Mouse (Mus musculus): ENCODE results near the gene Tekt1. TPM values are rescaled to one million over a fixed set of nuclear protein-coding genes. Genes with fewer than 3 reads are reported as not detected.

The Tekt1 gene
- polyA plus RNA-seq, 1 experiment from 2014 or later: 8.4 TPM

DNA sequence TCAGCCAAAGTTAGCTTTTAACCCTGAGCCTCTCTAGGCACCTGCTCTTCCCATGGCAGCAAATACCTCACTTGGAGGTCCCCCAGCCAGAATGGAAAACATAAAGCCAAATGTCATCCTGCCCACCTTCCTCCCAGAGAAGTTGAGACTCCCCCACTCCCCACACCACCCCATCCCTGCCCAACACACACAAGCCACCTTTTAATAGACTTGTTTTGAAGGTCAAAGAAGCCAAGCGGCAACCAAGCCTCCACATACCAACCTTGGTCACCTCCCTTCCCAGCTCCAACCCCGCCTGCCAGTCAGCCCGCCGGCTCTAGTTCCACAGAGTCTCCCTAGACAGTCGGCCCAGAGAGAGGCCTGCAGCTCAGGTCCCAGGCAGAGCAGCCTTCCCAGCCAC lies 39.8 kb upstream of the Tekt1 start:
- Histone ChIP-seq H3K4me1 (replicated peaks) (no peaks in the 10 kb centered on the region), H3K36me3 (no peaks in the 10 kb centered on the region), H3K9ac (no peak overlapping the region), H3K9me3 (no peaks in the 10 kb centered on the region), H3K4me2 (no peak overlapping the region), H3K4me3 (no peak overlapping the region), H3K27me3 (no peaks in the 10 kb centered on the region), H3K27ac (replicated peaks) (no peak overlapping the region)
- no peak for ATAC-seq (ENCODE audit: low FRiP score, low read depth)
- 81% methylated on average over 5 of the region's 5 CpGs for WGBS

DNA sequence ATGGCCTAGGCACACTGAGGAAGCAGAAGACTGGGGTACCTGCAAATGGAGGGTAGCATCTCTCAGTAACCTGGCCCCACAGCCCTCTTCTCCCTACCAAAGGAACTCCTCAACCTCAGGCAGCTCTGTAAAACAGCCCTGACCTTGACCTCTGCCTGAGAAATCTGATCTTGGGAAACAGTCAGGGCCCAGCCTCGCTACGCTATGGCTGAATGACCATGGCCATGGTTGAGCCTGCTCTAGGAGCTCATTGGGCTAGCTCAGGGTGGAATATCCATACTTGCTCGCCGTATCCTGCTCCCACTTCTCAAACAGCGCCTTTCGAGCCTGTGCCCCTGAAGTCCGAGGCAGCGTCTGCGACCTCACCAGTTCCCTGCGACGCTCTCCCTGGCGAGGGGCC lies 38.8 kb upstream of the Tekt1 start:
- ATAC-seq (ENCODE audit: low FRiP score, low read depth): no peak
- Histone ChIP-seq H3K27me3 (no peaks in the 10 kb centered on the region), H3K9me3 (no peaks in the 10 kb centered on the region), H3K36me3 (no peaks in the 10 kb centered on the region), H3K4me1 (replicated peaks) (no peaks in the 10 kb centered on the region), H3K9ac (no peak overlapping the region), H3K4me3 (no peak overlapping the region), H3K4me2 (no peak overlapping the region), H3K27ac (replicated peaks) (no peak overlapping the region)
- 92% methylated on average over 12 of the region's 12 CpGs for WGBS

DNA sequence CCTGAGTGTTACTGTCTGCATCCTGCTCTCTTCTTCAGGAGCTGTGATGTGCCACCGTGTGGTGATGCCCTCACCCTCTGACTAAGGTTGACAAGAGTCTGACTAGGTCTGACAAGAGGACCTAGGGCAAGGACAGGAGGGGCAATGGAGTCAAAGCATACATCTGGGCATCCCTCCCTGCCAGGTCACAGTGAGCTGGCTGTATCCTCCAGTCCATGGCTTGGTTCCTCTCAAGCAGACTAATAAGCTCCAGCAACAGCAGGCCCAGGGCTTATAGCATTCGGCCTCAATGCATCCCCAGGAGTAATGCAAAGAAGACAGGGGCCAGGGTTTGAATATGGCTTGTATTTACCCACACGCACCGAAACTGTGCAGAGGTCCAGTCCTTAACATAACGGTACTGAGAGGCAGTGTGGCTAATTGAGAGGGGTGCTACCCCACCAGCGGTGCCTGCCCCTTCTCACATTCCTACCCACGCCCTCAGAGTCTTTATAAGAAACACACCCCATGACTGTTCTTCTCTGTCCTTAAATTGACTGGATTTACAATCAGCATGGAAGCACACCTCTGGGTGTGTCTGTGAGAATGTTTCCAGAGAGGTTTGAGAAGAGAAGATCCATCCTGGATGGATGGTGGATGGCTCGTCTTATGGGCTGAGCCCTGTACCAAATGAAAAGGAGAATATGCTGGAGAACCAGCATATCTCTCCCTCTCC lies 35.7 kb upstream of the Tekt1 start:
- Histone ChIP-seq H3K4me1 (replicated peaks) (peaks cover 5% of the 10 kb centered on the region; the same call in 1 of the 2 replicates), H3K4me3 (no peak overlapping the region), H3K27me3 (no peaks in the 10 kb centered on the region), H3K36me3 (no peaks in the 10 kb centered on the region), H3K27ac (replicated peaks) (no peak overlapping the region), H3K9ac (no peak overlapping the region), H3K4me2 (no peak overlapping the region), H3K9me3 (no peaks in the 10 kb centered on the region)
- 88% methylated on average over 8 of the region's 8 CpGs for WGBS
- no peak for ATAC-seq (ENCODE audit: low FRiP score, low read depth)

DNA sequence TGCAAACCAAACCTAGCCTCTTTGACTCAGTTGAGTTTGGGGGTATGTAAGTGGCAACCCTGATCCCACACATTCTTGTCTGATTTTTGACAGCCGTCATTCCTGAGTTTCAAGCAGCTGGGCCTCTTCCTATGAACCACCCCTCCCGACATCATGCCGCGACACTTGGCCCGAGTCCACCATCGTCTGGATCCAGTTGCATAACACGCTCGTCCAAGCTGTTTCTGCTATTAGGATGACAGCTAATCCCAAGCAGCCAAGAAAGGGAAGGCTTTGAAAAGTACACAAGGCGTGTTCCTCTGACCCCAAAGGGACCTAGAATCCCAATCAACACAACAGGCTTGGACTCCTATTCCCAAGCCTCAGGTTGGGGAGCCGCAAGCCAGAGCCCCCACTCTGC lies 34.8 kb upstream of the Tekt1 start:
- H3K4me3 ChIP-seq: no peak overlapping the region
- ATAC-seq (ENCODE audit: low FRiP score, low read depth): no peak
- no peak overlapping the region for H3K27ac ChIP-seq (replicated peaks)
- no peak overlapping the region for H3K9ac ChIP-seq
- H3K4me1 ChIP-seq (replicated peaks): peaks cover 5% of the 10 kb centered on the region; the same call in 1 of the 2 replicates
- H3K27me3 ChIP-seq: no peaks in the 10 kb centered on the region
- 74% methylated on average over 10 of the region's 10 CpGs for WGBS
- no peaks in the 10 kb centered on the region for H3K36me3 ChIP-seq
- H3K9me3 ChIP-seq: no peaks in the 10 kb centered on the region
- no peak overlapping the region for H3K4me2 ChIP-seq

DNA sequence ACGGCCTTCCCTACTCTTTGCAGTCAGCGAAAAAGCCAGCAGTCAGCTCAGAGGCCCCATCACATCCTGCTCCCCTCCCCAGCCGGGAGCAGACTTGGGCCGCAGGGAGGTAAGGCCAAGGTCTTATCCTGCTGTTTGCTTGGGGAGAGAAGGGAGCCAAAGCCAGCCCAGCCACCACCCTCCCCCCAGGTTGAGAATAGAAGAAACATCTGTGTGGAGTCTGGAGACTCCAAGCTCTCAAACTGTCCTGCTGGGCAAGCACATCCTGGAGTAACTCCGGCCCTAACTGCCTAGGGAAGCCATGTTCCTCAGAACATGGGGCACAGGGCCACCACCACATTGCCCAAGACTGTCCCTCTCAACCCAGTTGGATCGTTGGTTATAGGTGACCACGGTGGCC lies 34.4 kb upstream of the Tekt1 start:
- no peak overlapping the region for H3K4me2 ChIP-seq
- H3K27ac ChIP-seq (replicated peaks): no peak overlapping the region
- WGBS: 87% methylated on average over 7 of the region's 7 CpGs
- peaks cover 5% of the 10 kb centered on the region; the same call in 1 of the 2 replicates for H3K4me1 ChIP-seq (replicated peaks)
- no peaks in the 10 kb centered on the region for H3K27me3 ChIP-seq
- no peak for ATAC-seq (ENCODE audit: low FRiP score, low read depth)
- no peaks in the 10 kb centered on the region for H3K36me3 ChIP-seq
- H3K9me3 ChIP-seq: no peaks in the 10 kb centered on the region
- no peak overlapping the region for H3K9ac ChIP-seq
- H3K4me3 ChIP-seq: no peak overlapping the region

DNA sequence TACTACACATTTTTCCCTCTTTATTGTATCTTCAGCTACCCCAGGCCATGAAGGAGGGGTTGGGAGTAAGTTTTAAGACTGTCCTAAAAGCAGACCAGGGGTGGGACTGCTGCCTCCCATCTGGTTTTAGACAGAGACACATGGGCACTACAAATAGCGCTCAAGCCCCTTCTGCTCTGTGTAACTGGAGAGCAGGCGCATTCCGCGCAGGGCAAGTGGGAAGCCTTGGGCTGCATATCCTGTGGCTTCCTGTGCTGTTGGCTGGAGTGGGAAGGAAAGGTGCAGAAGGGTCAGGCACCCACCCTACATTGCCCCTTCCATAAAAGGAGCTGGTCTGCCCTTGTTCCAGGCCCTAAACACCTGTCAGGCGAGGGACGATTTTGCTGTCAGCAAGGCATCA lies 33.4 kb upstream of the Tekt1 start:
- H3K36me3 ChIP-seq: no peaks in the 10 kb centered on the region
- H3K27ac ChIP-seq (replicated peaks): no peak overlapping the region
- WGBS: 90% methylated on average over 6 of the region's 6 CpGs
- H3K9ac ChIP-seq: no peak overlapping the region
- no peaks in the 10 kb centered on the region for H3K27me3 ChIP-seq
- peaks cover 5% of the 10 kb centered on the region; the same call in 1 of the 2 replicates for H3K4me1 ChIP-seq (replicated peaks)
- ATAC-seq (ENCODE audit: low FRiP score, low read depth): no peak
- no peak overlapping the region for H3K4me2 ChIP-seq
- no peak overlapping the region for H3K4me3 ChIP-seq
- H3K9me3 ChIP-seq: no peaks in the 10 kb centered on the region

DNA sequence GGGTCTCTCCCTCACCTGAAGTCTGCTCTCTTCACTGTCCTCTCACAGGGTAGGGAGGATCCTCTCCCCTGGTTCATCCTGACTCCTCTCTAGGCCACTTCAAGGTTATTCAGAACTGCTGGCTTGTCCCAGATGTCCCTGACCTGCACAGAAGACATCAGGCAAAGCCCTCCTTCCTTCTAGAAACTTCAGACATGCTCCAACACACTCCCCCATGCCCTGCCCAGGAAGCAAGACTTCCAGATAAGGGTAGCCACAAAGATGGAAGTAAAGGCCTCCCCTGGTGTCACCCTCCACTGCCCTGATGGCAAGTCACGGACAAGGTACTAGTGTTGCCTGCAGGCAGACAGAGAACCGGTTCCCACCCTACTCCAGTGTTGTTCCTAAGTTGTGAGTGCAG lies 32.5 kb upstream of the Tekt1 start:
- H3K9me3 ChIP-seq: no peaks in the 10 kb centered on the region
- no peaks in the 10 kb centered on the region for H3K36me3 ChIP-seq
- no peak overlapping the region for H3K4me3 ChIP-seq
- ATAC-seq (ENCODE audit: low FRiP score, low read depth): no peak
- H3K4me2 ChIP-seq: no peak overlapping the region
- no peak overlapping the region for H3K27ac ChIP-seq (replicated peaks)
- peaks cover 5% of the 10 kb centered on the region; the same call in 1 of the 2 replicates for H3K4me1 ChIP-seq (replicated peaks)
- H3K9ac ChIP-seq: no peak overlapping the region
- 89% methylated on average over 2 of the region's 2 CpGs for WGBS
- H3K27me3 ChIP-seq: no peaks in the 10 kb centered on the region

DNA sequence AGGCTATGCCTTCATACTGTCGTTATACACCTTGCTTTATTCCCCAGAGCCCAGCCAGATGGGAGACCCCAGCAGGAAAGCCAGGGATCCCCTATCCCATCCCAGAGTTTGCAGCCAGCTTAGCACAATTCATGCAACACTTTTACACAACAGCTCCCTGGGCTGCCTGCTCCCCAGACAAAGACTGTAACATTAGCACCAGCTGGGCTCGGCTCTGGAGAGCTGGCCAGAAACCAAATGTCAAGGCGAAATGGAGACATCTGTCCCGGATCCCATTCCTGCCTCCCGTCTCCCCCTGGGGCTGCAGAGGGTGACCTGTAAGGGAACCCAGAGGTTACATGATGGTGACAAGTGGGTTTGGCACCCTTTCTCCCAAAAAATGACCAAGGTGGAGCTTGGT lies 31.4 kb upstream of the Tekt1 start:
- no peaks in the 10 kb centered on the region for H3K27me3 ChIP-seq

DNA sequence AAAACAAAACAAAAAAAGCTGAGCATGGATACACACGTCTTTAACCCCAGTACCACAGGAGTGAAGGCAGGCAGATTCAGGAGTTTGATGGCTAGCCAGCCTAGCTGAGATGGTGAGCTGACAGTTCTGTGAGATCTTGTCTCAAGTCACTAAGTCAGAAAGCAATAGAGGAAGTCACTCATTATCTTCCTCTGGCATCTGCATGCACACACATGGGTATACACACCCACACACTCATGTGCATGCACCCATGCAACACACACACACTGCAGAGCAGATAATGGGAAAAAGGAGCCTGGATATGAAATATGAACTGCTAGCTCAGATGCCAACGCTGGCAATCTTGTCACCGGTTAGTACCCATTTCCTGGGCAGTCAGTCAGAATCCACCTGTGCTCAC lies 31.0 kb upstream of the Tekt1 start:
- H3K4me2 ChIP-seq: no peak overlapping the region
- no peaks in the 10 kb centered on the region for H3K27me3 ChIP-seq
- H3K36me3 ChIP-seq: no peaks in the 10 kb centered on the region
- peaks cover 5% of the 10 kb centered on the region; the same call in 1 of the 2 replicates for H3K4me1 ChIP-seq (replicated peaks)
- H3K9ac ChIP-seq: no peak overlapping the region
- H3K27ac ChIP-seq (replicated peaks): no peak overlapping the region
- no peak for ATAC-seq (ENCODE audit: low FRiP score, low read depth)
- H3K4me3 ChIP-seq: no peak overlapping the region
- no peaks in the 10 kb centered on the region for H3K9me3 ChIP-seq
- WGBS: 81% methylated on average over 3 of the region's 3 CpGs

More for the DNA sequence above, 31.4 kb upstream of the Tekt1 start:
- Histone ChIP-seq H3K9me3 (no peaks in the 10 kb centered on the region), H3K4me3 (no peak overlapping the region), H3K27ac (replicated peaks) (no peak overlapping the region), H3K9ac (no peak overlapping the region), H3K4me1 (replicated peaks) (peaks cover 5% of the 10 kb centered on the region; the same call in 1 of the 2 replicates), H3K36me3 (no peaks in the 10 kb centered on the region), H3K4me2 (no peak overlapping the region)
- ATAC-seq (ENCODE audit: low FRiP score, low read depth): no peak
- WGBS: 28% methylated on average over 5 of the region's 5 CpGs

DNA sequence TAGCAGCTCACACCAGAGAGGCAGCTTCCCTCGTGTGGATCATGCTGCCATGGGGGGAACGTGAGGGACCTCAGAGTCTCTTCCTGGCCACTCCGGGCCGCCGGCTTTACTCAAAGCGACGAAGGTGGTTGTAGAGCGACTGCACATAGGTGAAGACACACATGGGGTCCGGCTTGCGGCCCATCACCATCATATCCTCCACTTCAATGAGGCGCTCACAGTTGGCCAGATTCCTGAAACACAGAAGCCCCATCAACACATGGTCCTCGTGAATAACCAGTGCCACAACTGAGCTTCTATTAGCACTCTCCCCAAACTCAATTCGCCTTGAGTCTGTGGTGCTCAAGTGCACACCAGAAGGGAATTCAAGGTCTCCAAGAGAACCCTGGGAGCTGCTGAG lies 28.9 kb upstream of the Tekt1 start:
- WGBS: 92% methylated on average over 13 of the region's 13 CpGs
- no peaks in the 10 kb centered on the region for H3K9me3 ChIP-seq
- no peaks in the 10 kb centered on the region for H3K27me3 ChIP-seq

DNA sequence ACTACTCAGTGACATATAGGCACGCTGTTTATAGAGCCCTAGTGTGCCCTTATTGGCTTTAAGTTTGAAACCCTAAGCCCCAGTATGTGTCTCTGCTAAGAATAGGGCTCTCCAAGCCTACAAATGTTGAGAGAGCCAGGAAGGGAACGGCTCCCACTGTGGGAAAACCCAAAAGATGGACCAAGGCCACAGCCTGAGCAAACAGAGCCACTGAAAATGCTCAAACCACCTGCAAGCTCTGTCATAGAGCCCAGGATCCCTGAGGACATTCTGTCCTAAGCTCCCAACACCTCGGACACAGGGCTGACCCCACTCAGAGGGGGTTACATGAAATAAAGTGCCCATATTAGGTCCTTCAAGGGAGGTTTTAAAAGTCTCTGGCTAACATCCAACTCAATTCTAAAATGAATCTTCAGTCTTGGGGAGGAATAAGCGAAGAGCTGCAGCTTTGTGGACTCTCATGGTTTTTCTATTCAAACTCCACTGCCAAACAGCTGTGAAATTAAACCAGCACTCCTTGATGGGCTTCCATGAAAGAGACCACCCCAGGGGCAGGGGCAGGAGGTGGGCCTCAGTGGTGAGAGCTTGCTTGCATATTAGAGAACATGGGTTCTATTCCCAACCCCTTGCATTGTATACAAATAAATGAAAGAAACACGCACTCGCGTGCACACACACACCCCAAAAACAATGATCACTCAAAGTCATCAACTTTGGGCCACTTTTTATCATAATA lies 27.3 kb upstream of the Tekt1 start:
- H3K36me3 ChIP-seq: no peaks in the 10 kb centered on the region
- no peaks in the 10 kb centered on the region for H3K9me3 ChIP-seq
- no peak overlapping the region for H3K9ac ChIP-seq
- H3K4me3 ChIP-seq: no peak overlapping the region
- no peak overlapping the region for H3K27ac ChIP-seq (replicated peaks)
- ATAC-seq (ENCODE audit: low FRiP score, low read depth): no peak
- peaks cover 5% of the 10 kb centered on the region; the same call in 1 of the 2 replicates for H3K4me1 ChIP-seq (replicated peaks)
- no peak overlapping the region for H3K4me2 ChIP-seq
- no peaks in the 10 kb centered on the region for H3K27me3 ChIP-seq
- 88% methylated on average over 7 of the region's 7 CpGs for WGBS

More for the DNA sequence above, 28.9 kb upstream of the Tekt1 start:
- Histone ChIP-seq H3K36me3 (no peaks in the 10 kb centered on the region), H3K27ac (replicated peaks) (no peak overlapping the region), H3K4me2 (no peak overlapping the region), H3K4me1 (replicated peaks) (peaks cover 5% of the 10 kb centered on the region; the same call in 1 of the 2 replicates), H3K9ac (no peak overlapping the region), H3K4me3 (no peak overlapping the region)
- no peak for ATAC-seq (ENCODE audit: low FRiP score, low read depth)

DNA sequence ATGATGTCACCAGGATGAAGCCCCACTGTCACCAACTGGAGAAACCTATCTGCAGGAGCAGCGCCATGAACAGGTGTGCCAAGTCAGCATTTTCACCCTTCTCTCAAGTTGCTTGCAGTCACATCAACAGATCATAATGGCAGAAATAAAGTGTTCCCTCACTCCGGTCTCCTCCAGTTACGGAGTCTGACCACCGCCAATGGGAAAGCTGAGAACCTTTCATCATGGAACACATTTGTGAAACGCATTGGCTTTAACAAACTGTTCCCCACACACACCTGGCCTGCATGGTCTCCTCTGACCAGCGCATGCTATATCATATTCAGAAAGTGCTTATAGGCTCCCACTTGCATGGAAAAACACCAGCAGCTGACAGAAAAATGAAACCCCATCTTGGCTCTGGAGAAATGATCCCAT lies 25.9 kb upstream of the Tekt1 start:
- H3K9me3 ChIP-seq: no peaks in the 10 kb centered on the region
- no peaks in the 10 kb centered on the region for H3K4me1 ChIP-seq (replicated peaks)
- H3K27me3 ChIP-seq: no peaks in the 10 kb centered on the region
- no peak overlapping the region for H3K27ac ChIP-seq (replicated peaks)
- H3K4me2 ChIP-seq: no peak overlapping the region
- ATAC-seq (ENCODE audit: low FRiP score, low read depth): no peak
- H3K9ac ChIP-seq: no peak overlapping the region
- H3K4me3 ChIP-seq: no peak overlapping the region
- no peaks in the 10 kb centered on the region for H3K36me3 ChIP-seq
- WGBS: 92% methylated on average over 6 of the region's 6 CpGs
